Mouse (Mus musculus) kidney, embryonic 16.5 days (tissue): ENCODE data around the gene Polm. TPM values are rescaled to one million over a fixed set of nuclear protein-coding genes. Genes with fewer than 3 reads are reported as not detected.

Source experiments
- ATAC-seq: fragments of 200-750 bp; cut with Nextera tagmentation; 2 replicates; pipeline ENCODE4 v1.8.0; 2017; ENCODE audit warnings: moderate TSS enrichment; ENCODE audit not compliant: low FRiP score, low TSS enrichment
- H3K27ac ChIP-seq: fragments of 300-500 bp; sonication (generic); 2 replicates; pipeline ENCODE4 v1.5.1; 2014; ENCODE audit warnings: low read length
- H3K27me3 ChIP-seq: fragments of 300-500 bp; sonication (generic); 2 replicates; pipeline ENCODE4 v1.6.1; 2014; ENCODE audit warnings: low read length, control low read depth, mixed read lengths; ENCODE audit not compliant: insufficient read depth
- H3K36me3 ChIP-seq: fragments of 300-500 bp; sonication (generic); 2 replicates; pipeline ENCODE4 v1.6.1; 2014; ENCODE audit warnings: low read length, control low read depth, mixed read lengths; ENCODE audit not compliant: insufficient read depth
- H3K4me1 ChIP-seq: fragments of 300-500 bp; sonication (generic); 2 replicates; pipeline ENCODE4 v1.6.1; 2014; ENCODE audit warnings: low read length, control low read depth, mixed read lengths; ENCODE audit not compliant: insufficient read depth
- H3K4me2 ChIP-seq: fragments of 300-500 bp; sonication (generic); replicated peaks from 2 replicates; pipeline ENCODE4 v1.6.1; 2014; ENCODE audit warnings: low read depth, low read length
- H3K4me3 ChIP-seq: fragments of 300-500 bp; sonication (generic); 2 replicates; pipeline ENCODE4 v1.5.1; 2014; ENCODE audit warnings: mild to moderate bottlenecking, low read length
- H3K9ac ChIP-seq: fragments of 300-500 bp; sonication (generic); replicated peaks from 2 replicates; pipeline ENCODE4 v1.6.1; 2014; ENCODE audit warnings: low read length
- H3K9me3 ChIP-seq: fragments of 300-500 bp; sonication (generic); 2 replicates; pipeline ENCODE4 v1.6.1; 2016; ENCODE audit warnings: low read length, control low read depth
- WGBS: fragments of 180-500 bp; shearing (Covaris S2); extraction: QIAGEN DNeasy Blood & Tissue Kit; methylation state at CpG from one replicate; pipeline ENCODE4 v1.1.7; 2014; 5-methylcytosine and 5-hydroxymethylcytosine counted together
- polyA plus RNA-seq: library from polyadenylated mRNA; unstranded; fragments of >200 nt; fragmentation: Nextera tagmentation; extraction: Ambion mirVana; gene quantifications from 2 replicates; pipeline ENCODE4 v1.2.1, GENCODE M21; 2015

The Polm gene
- polyA plus RNA-seq, 1 experiment from 2014 or later: 9.8 TPM

- Histone ChIP-seq H3K4me3 (no peak overlapping the region), H3K27me3 (no peaks in the 10 kb centered on the region), H3K27ac (no peak overlapping the region), H3K4me1 (peaks cover 24% of the 10 kb centered on the region), H3K4me2 (no peak overlapping the region), H3K36me3 (no peaks in the 10 kb centered on the region), H3K9ac (no peak overlapping the region), H3K9me3 (peaks cover 4% of the 10 kb centered on the region; the same call in 1 of the 2 replicates)
- 85% methylated on average over 1 of the region's 1 CpGs for WGBS
- no peak for ATAC-seq
Measured at GRCm38 (mm10) chr11:5858723-5859122, 20.9 kb upstream of the Polm start.

- no peak for ATAC-seq
- Histone ChIP-seq H3K27ac (no peak overlapping the region), H3K4me2 (no peak overlapping the region), H3K4me3 (no peak overlapping the region), H3K9me3 (peaks cover 4% of the 10 kb centered on the region; the same call in 1 of the 2 replicates), H3K4me1 (peaks cover 17% of the 10 kb centered on the region), H3K9ac (no peak overlapping the region), H3K27me3 (no peaks in the 10 kb centered on the region), H3K36me3 (no peaks in the 10 kb centered on the region)
- 78% methylated on average over 8 of the region's 8 CpGs for WGBS
Measured at GRCm38 (mm10) chr11:5856479-5857130, 18.8 kb upstream of the Polm start.

GRCm38 (mm10) chr11:5855902-5856301, 18.1 kb upstream of the Polm start:
- no peak for ATAC-seq
- no peak overlapping the region for H3K4me2 ChIP-seq
- no peak overlapping the region for H3K4me3 ChIP-seq
- peaks cover 16% of the 10 kb centered on the region for H3K4me1 ChIP-seq
- H3K36me3 ChIP-seq: no peaks in the 10 kb centered on the region
- H3K27ac ChIP-seq: no peak overlapping the region
- peak overlapping the region; percentile 7; the same call in 1 of the 2 replicates for H3K9ac ChIP-seq
- 45% methylated on average over 7 of the region's 7 CpGs for WGBS
- H3K27me3 ChIP-seq: no peaks in the 10 kb centered on the region
- H3K9me3 ChIP-seq: peaks cover 4% of the 10 kb centered on the region; the same call in 1 of the 2 replicates

- Histone ChIP-seq H3K27ac (no peak overlapping the region), H3K4me3 (no peak overlapping the region), H3K36me3 (no peaks in the 10 kb centered on the region), H3K4me1 (peaks cover 16% of the 10 kb centered on the region), H3K9ac (no peak overlapping the region), H3K27me3 (no peaks in the 10 kb centered on the region), H3K4me2 (no peak overlapping the region), H3K9me3 (peaks cover 4% of the 10 kb centered on the region; the same call in 1 of the 2 replicates)
- no peak for ATAC-seq
Measured at GRCm38 (mm10) chr11:5855481-5855880, 17.7 kb upstream of the Polm start.

- peaks cover 20% of the 10 kb centered on the region for H3K4me1 ChIP-seq
- no peak overlapping the region for H3K9ac ChIP-seq
- no peaks in the 10 kb centered on the region for H3K27me3 ChIP-seq
- H3K36me3 ChIP-seq: no peaks in the 10 kb centered on the region
- no peak overlapping the region for H3K4me2 ChIP-seq
- no peak overlapping the region; the same call in 1 of the 2 replicates for H3K27ac ChIP-seq
- 16% methylated on average over 1 of the region's 1 CpGs for WGBS
- peak; percentile 79 for ATAC-seq
- H3K9me3 ChIP-seq: no peaks in the 10 kb centered on the region
- no peak overlapping the region for H3K4me3 ChIP-seq
Measured at GRCm38 (mm10) chr11:5852314-5852713, 14.5 kb upstream of the Polm start.

GRCm38 (mm10) chr11:5851021-5851736, 13.4 kb upstream of the Polm start:
- 0 out of 2 replicates have a peak, but pooled peaks have one; percentile 25 for ATAC-seq
- no peak overlapping the region for H3K4me2 ChIP-seq
- H3K4me3 ChIP-seq: no peak overlapping the region
- 56% methylated on average over 4 of the region's 4 CpGs for WGBS
- H3K27ac ChIP-seq: peak overlapping the region; percentile 20; the same call in 1 of the 2 replicates
- no peak overlapping the region for H3K9ac ChIP-seq
- H3K9me3 ChIP-seq: no peaks in the 10 kb centered on the region
- H3K4me1 ChIP-seq: peaks cover 20% of the 10 kb centered on the region
- H3K27me3 ChIP-seq: no peaks in the 10 kb centered on the region
- H3K36me3 ChIP-seq: no peaks in the 10 kb centered on the region

- ATAC-seq: no peak
- 67% methylated on average over 5 of the region's 5 CpGs for WGBS
Measured at GRCm38 (mm10) chr11:5850452-5850851, 12.6 kb upstream of the Polm start.

GRCm38 (mm10) chr11:5849316-5849715, 11.5 kb upstream of the Polm start:
- ATAC-seq: no peak
- H3K27me3 ChIP-seq: no peaks in the 10 kb centered on the region
- 49% methylated on average over 2 of the region's 2 CpGs for WGBS
- no peaks in the 10 kb centered on the region for H3K9me3 ChIP-seq
- H3K4me2 ChIP-seq: no peak overlapping the region
- H3K4me3 ChIP-seq: no peak overlapping the region
- peaks cover 20% of the 10 kb centered on the region for H3K4me1 ChIP-seq
- H3K9ac ChIP-seq: no peak overlapping the region
- no peak overlapping the region for H3K27ac ChIP-seq
- H3K36me3 ChIP-seq: no peaks in the 10 kb centered on the region

More at GRCm38 (mm10) chr11:5850452-5850851, 12.6 kb upstream of the Polm start:
- Histone ChIP-seq H3K9me3 (no peaks in the 10 kb centered on the region), H3K4me3 (no peak overlapping the region), H3K4me2 (no peak overlapping the region), H3K9ac (no peak overlapping the region), H3K4me1 (peaks cover 20% of the 10 kb centered on the region), H3K36me3 (no peaks in the 10 kb centered on the region), H3K27ac (no peak overlapping the region), H3K27me3 (no peaks in the 10 kb centered on the region)

- peaks cover 20% of the 10 kb centered on the region for H3K4me1 ChIP-seq
- WGBS: 63% methylated on average over 6 of the region's 6 CpGs
- H3K36me3 ChIP-seq: no peaks in the 10 kb centered on the region
- no peak overlapping the region for H3K27ac ChIP-seq
- no peak overlapping the region for H3K4me2 ChIP-seq
- no peaks in the 10 kb centered on the region for H3K27me3 ChIP-seq
- H3K4me3 ChIP-seq: no peak overlapping the region
- H3K9me3 ChIP-seq: no peaks in the 10 kb centered on the region
- H3K9ac ChIP-seq: no peak overlapping the region
- no peak for ATAC-seq
Measured at GRCm38 (mm10) chr11:5848741-5849140, 10.9 kb upstream of the Polm start.
